Mouse (Mus musculus) spleen, postnatal 14 days (tissue): ENCODE results near the gene Ctdspl.

ENCODE experiments used
- DNase-seq, 2 experiments: peaks; one replicate each; pipeline ENCODE4 v3.0.0; 2021 to 2022; ENCODE audit warnings: low spot score in 2 of 2

Ctdspl gene

GRCm38 (mm10) chr9:118919672-118920186 lies 6.5 kb upstream of the Ctdspl start:
- DNase-seq: no peak

GRCm38 (mm10) chr9:118920798-118921515 lies 5.3 kb upstream of the Ctdspl start:
- DNase-seq: peak; percentile 30 to 54

- no peak for DNase-seq
These were observed 4.3 kb upstream of the Ctdspl start for GRCm38 (mm10) chr9:118921926-118922325.

GRCm38 (mm10) chr9:118924554-118925085 lies 1.6 kb upstream of the Ctdspl start:
- DNase-seq: no peak

- peak; percentile 84 to 88 for DNase-seq
These were observed 755 bp upstream of the Ctdspl start for GRCm38 (mm10) chr9:118925286-118926110.

GRCm38 (mm10) chr9:118926688-118927321 lies 552 bp downstream of the Ctdspl start:
- peak in 1 of 2 experiments; percentile 22 for DNase-seq

- no peak for DNase-seq
These were observed 1.2 kb downstream of the Ctdspl start for GRCm38 (mm10) chr9:118927501-118927900.

- DNase-seq: no peak
These were observed 1.8 kb downstream of the Ctdspl start for GRCm38 (mm10) chr9:118928007-118928406.

- no peak for DNase-seq
These were observed 2.4 kb downstream of the Ctdspl start for GRCm38 (mm10) chr9:118928656-118929055.

- DNase-seq: no peak
These were observed 4.4 kb downstream of the Ctdspl start for GRCm38 (mm10) chr9:118930611-118931010.

GRCm38 (mm10) chr9:118933800-118934199 lies 7.5 kb downstream of the Ctdspl start:
- DNase-seq: no peak

- no peak for DNase-seq
These were observed 8.1 kb downstream of the Ctdspl start for GRCm38 (mm10) chr9:118934319-118934718.

GRCm38 (mm10) chr9:118935098-118935497 lies 8.8 kb downstream of the Ctdspl start:
- DNase-seq: no peak

GRCm38 (mm10) chr9:118936071-118936470 lies 9.8 kb downstream of the Ctdspl start:
- no peak for DNase-seq

GRCm38 (mm10) chr9:118937515-118937914 lies 11.3 kb downstream of the Ctdspl start:
- no peak for DNase-seq

GRCm38 (mm10) chr9:118939410-118939809 lies 13.2 kb downstream of the Ctdspl start:
- DNase-seq: no peak

GRCm38 (mm10) chr9:118939831-118940230 lies 13.6 kb downstream of the Ctdspl start:
- DNase-seq: no peak

- no peak for DNase-seq
These were observed 14.4 kb downstream of the Ctdspl start for GRCm38 (mm10) chr9:118940591-118941207.

- no peak for DNase-seq
These were observed 15.8 kb downstream of the Ctdspl start for GRCm38 (mm10) chr9:118942030-118942429.

GRCm38 (mm10) chr9:118943941-118944340 lies 17.7 kb downstream of the Ctdspl start:
- DNase-seq: no peak

GRCm38 (mm10) chr9:118944388-118944787 lies 18.1 kb downstream of the Ctdspl start:
- no peak for DNase-seq
